Mouse (Mus musculus) left cerebral cortex, postnatal 4 days (tissue): ENCODE results near the gene Slc41a1. TPM values are rescaled to one million over a fixed set of nuclear protein-coding genes. Genes with fewer than 3 reads are reported as not detected.
A peak's percentile ranks its signal among the peaks of the same experiment; 100 is the strongest.

Experiments used
- DNase-seq: peaks from one replicate; pipeline ENCODE4 v3.0.0-alpha.2; 2022
- intact Hi-C: fragments of 180-260 bp; cut with DNase I; formaldehyde crosslinking; loops from one replicate; pipeline ENCODE4 v1.15.1; 2025
- total RNA-seq, 2 experiments: library from RNA; stranded (reverse); gene quantifications; 2 replicates each; pipeline ENCODE4 v1.2.3; 2021

Slc41a1 gene
- total RNA-seq, 2 experiments from 2014 or later: 32.8 to 35.8 TPM

DNA sequence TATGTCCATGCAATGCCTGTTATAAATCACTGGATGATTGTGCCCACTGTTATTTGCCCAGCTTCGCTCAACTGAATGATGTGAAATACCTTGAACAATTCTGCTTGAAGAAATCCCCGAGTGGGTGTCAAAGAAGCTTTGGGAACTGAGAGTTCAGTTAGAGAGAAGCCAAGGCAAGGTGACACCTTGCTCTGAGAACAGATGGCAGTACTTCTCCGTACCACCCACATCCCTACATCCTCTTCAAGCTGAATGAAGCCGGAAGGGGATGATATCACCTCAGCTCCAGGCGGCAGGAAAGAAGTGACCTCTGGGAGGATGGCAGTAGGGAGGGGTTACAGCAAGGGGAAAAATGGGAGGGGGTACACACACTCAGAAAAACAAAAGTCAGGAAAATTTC is 3.7 kb upstream of the Slc41a1 start:
- intact Hi-C loops: loop anchor here (10.0 kb wide), 1 partner anchor 109 kb away; no protein-coding TSS in a partner anchor
- no peak for DNase-seq

DNA sequence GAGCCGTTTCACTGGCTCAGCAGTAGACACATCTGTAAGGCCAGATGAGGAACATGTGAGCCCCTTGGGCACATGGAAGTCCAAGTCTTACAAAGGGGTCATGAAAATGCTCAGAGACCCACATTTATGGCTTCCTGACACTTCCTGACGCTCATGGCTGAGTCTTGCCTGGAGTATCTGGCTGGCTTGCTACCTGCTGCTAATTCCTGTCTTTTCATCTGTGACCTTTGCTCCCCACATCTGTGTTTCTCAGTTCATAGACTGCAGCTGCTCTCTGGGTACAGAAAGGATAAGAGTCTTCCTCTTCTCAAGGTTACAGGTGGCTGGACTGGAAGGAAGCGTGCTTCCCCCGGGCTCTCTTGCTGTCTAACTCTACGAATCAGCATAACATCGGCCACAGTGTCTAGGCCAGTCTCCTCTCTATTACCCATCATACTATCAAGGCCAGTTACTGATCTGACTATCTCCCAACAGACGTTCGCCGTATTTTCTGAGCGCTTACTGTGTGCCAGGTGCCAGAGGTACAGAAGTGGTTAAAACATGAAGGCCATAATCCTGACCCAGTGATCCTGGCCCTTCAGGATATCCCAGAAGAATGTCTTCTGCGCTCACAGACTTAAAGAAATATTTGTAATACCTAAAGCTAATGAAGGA is 2.6 kb upstream of the Slc41a1 start:
- intact Hi-C loops: loop anchor here (10.0 kb wide), 1 partner anchor 110 kb away; no protein-coding TSS in a partner anchor
- no peak for DNase-seq

- intact Hi-C loops: loop anchor here (10.0 kb wide), 1 partner anchor 113 kb away; no protein-coding TSS in a partner anchor
- peak; percentile 97 for DNase-seq
These were observed 530 bp downstream of the Slc41a1 start for GRCm38 (mm10) chr1:131827787-131828258.

- peak; percentile 19 for DNase-seq
- intact Hi-C loops: loop anchor here (10.0 kb wide), 1 partner anchor 114 kb away; no protein-coding TSS in a partner anchor
These were observed 1.2 kb downstream of the Slc41a1 start for GRCm38 (mm10) chr1:131828297-131829126.

- intact Hi-C loops: loop anchor here (10.0 kb wide), 1 partner anchor 114 kb away; no protein-coding TSS in a partner anchor
- DNase-seq: peak; percentile 29
These were observed 2.0 kb downstream of the Slc41a1 start for GRCm38 (mm10) chr1:131829279-131829678.

GRCm38 (mm10) chr1:131830561-131830960 is 3.3 kb downstream of the Slc41a1 start:
- no peak for DNase-seq
- intact Hi-C loops: no loop called here

DNA sequence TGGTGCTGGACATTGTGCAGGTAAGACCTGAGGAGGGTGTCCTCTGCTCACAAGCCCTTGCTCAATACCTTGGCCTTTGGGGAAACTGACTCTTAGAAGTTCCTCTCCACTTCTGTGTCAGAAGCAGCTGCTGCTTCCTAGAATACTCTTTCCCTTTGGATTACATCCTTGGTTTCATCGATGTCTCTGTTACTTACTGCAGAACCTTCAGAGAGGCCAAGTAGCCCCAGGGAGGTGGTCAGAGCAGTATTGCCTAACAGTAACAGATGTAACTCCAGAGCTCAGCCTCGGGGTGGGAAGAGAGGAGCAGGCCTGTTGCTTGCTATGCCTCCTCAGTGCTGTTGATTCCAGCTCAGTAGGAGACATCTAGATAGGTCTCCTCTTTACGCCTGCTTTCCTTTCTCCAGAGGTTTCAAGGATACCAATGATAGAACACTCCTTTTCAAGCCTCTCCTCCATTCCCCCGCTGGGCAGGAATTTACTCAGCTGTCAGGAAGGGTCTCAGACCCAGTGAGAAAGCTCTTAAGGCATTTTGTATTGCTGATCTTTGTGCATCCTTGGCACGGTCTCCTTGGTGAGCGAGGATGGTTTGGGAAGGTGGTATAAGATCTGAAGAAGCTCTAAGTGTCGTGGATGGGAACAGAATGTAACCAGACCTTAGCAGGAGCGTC is 3.8 kb downstream of the Slc41a1 start:
- DNase-seq: no peak
- intact Hi-C loops: no loop called here

- no peak for DNase-seq
- intact Hi-C loops: no loop called here
These were observed 9.7 kb downstream of the Slc41a1 start for GRCm38 (mm10) chr1:131837035-131837434.

DNA sequence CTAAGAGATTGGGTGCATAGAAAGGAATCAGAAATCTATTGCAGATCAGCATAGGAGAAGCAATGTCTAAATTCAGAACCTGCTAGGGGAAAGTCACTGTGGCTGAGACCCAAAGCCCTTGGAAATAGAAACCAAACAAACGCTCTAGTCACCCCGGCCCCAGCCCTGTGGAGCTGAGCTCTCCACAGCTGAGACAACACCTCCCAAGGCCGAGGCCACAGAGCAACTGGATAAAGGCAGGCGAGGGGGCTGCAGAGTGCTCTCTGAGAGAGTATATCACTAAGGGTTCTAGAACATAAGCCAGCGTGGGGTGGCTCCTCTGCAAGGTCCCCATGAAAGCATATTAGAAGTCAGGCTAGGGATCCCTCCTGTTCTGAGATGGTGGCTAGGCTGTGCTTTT is 11.2 kb downstream of the Slc41a1 start:
- DNase-seq: no peak
- intact Hi-C loops: no loop called here

DNA sequence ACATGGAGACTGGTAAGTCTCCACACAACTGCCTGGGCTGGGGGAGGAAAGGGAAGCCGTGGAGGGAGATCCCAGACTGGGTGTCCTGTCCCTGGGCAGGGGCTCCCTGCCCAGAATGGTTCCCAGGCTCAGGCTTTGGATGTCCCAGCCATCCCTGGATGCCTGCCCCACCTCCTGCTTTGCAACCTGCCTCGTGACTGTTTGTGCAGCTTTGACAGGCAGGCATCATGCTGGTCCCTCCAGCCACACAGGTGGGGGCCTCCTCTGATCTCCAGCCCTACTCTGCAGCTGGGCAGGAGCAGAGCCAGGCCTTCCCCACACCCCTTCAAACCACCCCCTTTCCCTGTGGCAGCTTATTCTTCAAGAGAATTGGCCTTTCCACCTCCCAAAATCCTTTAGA is 12.0 kb downstream of the Slc41a1 start:
- intact Hi-C loops: no loop called here
- DNase-seq: peak; percentile 49

GRCm38 (mm10) chr1:131842221-131842620 is 14.9 kb downstream of the Slc41a1 start:
- DNase-seq: no peak
- intact Hi-C loops: no loop called here

- intact Hi-C loops: no loop called here
- no peak for DNase-seq
These were observed 16.5 kb downstream of the Slc41a1 start for GRCm38 (mm10) chr1:131843758-131844157.

DNA sequence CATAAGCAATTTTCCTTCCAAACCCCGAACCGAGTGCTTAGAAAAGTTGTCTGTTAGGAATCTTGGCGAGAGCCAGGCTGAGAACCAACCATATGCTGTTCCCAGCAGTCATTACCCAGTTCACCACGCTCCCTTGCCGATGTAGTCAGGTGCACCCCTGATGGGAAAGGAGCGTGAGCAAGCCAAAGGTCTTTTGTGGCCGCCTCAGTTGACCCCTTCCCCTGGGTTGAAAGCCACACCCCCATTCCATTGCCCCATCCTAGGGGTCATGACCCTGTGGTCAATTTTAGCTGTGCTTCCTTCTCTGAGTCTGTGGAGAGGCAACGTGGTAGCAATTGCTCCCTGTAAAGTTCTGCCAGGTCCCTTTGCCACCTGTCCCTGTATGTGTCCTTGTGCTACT is 17.6 kb downstream of the Slc41a1 start:
- no peak for DNase-seq
- intact Hi-C loops: no loop called here

DNA sequence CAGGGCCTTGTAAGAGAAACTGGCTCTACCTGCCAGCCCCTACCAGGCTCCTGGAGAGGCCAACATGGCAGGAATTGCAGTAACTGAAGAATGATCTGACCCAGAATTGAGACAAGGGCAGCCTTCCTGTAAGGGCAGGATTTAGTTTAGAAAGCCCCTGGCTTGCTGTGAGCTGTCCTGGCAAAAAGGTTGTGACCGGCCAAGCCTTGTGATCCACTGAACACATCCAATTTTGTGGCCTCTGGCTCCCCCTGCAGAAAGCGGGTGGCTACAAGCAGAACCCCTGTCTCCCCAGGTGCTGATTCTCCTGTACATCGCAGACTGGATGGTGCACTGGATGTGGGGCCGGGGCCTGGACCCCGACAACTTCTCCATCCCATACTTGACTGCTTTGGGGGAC is 19.0 kb downstream of the Slc41a1 start:
- intact Hi-C loops: no loop called here
- peak; percentile 73 for DNase-seq

DNA sequence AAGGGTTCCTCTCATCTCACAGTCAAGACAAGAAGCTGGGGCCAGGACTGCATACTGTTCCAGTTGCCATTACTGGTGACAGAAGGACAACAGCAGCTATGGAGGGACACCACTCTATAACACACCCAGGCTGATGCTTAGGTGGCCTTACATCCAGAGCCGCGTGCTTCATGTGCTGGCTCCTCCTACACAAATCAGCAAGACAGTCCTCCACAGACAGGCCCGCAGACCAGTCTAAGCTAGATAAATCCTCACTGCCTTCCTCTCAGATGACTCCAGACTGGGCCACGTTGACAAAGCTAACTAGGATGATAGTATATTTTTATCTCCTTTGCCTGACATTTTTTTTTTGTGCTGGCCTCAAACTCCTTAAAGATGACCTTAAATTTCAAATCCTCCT is 34.5 kb downstream of the Slc41a1 start:
- intact Hi-C loops: no loop called here
- DNase-seq: no peak

DNA sequence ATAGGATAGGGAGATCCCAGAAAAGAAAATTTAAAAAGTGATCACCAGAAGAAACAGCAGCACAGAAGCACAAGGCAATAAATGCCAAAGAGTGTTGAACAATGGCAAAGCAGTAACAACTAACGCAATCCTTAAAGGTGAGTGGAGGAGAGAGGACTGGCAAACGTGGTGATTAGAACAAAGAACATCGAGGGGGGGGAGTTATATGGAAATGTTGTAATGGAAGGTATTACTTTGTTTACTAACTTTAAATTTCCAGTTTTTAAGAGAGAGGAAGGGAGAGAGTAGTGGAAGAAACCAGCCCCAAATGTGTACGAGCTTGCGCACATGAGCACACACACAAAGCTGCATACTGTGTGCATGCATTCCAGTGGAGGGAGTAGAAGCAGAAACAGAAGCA is 38.3 kb downstream of the Slc41a1 start:
- no peak for DNase-seq
- intact Hi-C loops: no loop called here

GRCm38 (mm10) chr1:131866304-131866999 is 39.2 kb downstream of the Slc41a1 start:
- intact Hi-C loops: no loop called here
- DNase-seq: no peak

GRCm38 (mm10) chr1:131867093-131867945 is 40.0 kb downstream of the Slc41a1 start, which contains the start of gene Rab29:
TSS of gene Rab29 (plus strand) at chr1:131867224.
- DNase-seq: peak; percentile 92
- intact Hi-C loops: no loop called here

DNA sequence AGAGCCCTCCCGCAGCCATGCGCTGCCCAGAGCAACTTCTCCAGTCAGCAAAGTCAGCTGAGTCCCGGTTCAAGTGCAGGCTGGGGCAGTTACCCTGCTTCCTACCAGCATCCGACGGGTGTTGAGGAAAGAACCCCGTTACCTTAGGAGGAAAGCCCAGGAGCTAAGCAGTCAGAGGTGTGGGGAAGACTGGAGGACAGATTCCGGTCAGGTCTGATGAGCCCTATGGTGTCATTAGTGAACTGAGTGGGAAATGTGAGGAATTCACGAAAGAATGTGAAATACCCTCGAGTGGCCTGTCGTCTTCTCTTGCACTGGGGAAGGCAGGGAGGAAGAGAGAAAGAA is 40.6 kb downstream of the Slc41a1 start:
- no peak for DNase-seq
- intact Hi-C loops: no loop called here

- intact Hi-C loops: no loop called here
These were observed 42.3 kb downstream of the Slc41a1 start for GRCm38 (mm10) chr1:131869561-131869960.

More at GRCm38 (mm10) chr1:131869561-131869960, 42.3 kb downstream of the Slc41a1 start:
- no peak for DNase-seq
